In the genomic region with DNA sequence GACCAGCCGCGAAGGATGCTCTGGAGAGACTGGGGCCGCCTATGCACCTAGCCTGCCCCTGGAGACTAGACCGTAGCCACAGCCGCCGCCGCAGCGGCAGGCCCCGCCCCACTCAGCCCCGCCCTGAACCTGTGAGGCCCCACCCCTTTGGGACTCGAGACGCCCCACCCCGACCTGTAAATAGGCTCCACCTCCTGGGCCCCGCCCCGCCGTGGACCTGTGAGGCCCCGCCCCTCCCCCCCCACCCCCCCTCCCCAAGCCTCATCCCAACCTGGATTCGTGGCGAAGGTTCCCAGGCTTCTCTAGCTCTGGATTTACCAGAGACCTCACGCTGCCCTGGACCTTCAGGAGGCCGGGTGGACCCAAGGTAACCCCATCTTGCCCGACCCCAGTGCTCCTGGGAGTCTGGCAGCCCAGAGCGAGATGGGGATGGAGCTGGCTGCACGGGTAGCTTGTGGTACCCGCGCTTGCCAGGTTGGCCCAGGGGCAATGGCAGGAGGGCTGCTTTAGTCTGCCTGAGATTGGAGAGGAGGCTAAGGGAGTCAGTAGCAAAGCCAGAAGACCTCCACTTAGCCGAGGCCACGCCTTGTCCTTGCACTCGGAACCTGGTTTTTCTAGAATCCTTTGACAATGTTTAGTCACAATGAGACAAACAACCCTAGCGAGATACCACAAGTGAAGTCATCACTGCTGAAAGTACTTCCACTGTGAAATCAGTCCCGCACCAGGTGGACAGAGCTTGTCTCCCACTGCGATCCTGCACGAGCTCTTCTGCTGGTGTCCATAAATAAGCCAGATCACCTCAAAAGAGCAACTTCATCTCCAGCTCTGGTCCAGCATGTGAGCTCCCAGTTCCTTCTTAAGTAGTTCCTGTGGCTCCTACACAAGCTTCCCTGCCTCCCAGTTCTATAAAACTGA, we compare ENCODE assay signal across 8 mouse cellular contexts.
DNase-seq lines count a peak whose midpoint lies in the region; ATAC-seq and TF ChIP-seq lines count a peak whose summit lies in the region.
"Had no signal": no experiment of that assay in that cellular context is flagged by ENCODE, and none has a peak within 500 bp of the region (broad histone marks: within the 10 kb centered on the region; RNA-seq: fewer than 3 reads in every experiment).

No protein-coding gene starts in this region.

- H3K4me1 ChIP-seq in hindbrain, postnatal 0 days (ENCODE audit: insufficient read depth, low read length), result no peaks in the 10 kb centered on the region
- peaks cover 6% of the 10 kb centered on the region for H3K4me1 ChIP-seq in liver, embryonic 11.5 days (replicated peaks; ENCODE audit: control insufficient read depth, insufficient read depth, low read length)
- peaks cover 15% of the 10 kb centered on the region for H3K4me1 ChIP-seq in midbrain, embryonic 16.5 days (ENCODE audit: control insufficient read depth, insufficient read depth, low read length)

- WGBS in hindbrain, postnatal 0 days, result 12% methylated on average over 32 of the region's 33 CpGs
- WGBS in liver, embryonic 11.5 days, result 14% methylated on average over 26 of the region's 33 CpGs
- WGBS in midbrain, embryonic 16.5 days, result 12% methylated on average over 33 of the region's 33 CpGs

- H3K27me3 ChIP-seq in hindbrain, postnatal 0 days (ENCODE audit: insufficient read depth, low read length), result no peaks in the 10 kb centered on the region
- H3K27me3 ChIP-seq in liver, embryonic 11.5 days (replicated peaks; ENCODE audit: control insufficient read depth, insufficient read depth, low read length), result peaks cover 4% of the 10 kb centered on the region; the same call in 1 of the 2 replicates
- H3K27me3 ChIP-seq in midbrain, embryonic 16.5 days (ENCODE audit: control insufficient read depth, insufficient read depth, low read depth, low read length), result no peaks in the 10 kb centered on the region

- no peak for TF ChIP-seq CTCF in hindbrain, postnatal 0 days (IDR thresholded peaks at IDR 0.05; ENCODE audit: low read depth)

- peak overlapping the region; percentile 58 for H3K9ac ChIP-seq in hindbrain, postnatal 0 days (replicated peaks; ENCODE audit: low read length)
- H3K9ac ChIP-seq in liver, embryonic 11.5 days (ENCODE audit: low read depth, low read length), result no peak overlapping the region
- peak overlapping the region; percentile 58 for H3K9ac ChIP-seq in midbrain, embryonic 16.5 days (ENCODE audit: low read depth, low read length)

- peak overlapping the region; percentile 52 for H3K4me3 ChIP-seq in hindbrain, postnatal 0 days (ENCODE audit: low read length)
- H3K4me3 ChIP-seq in liver, embryonic 11.5 days (ENCODE audit: low read depth, low read length), result peak overlapping the region; percentile 40
- H3K4me3 ChIP-seq in midbrain, embryonic 16.5 days (ENCODE audit: low read depth, low read length), result peak overlapping the region; percentile 43
- H3K4me3 ChIP-seq: erythroblast, embryonic 14.5 days had no signal

- no peaks in the 10 kb centered on the region for H3K9me3 ChIP-seq in hindbrain, postnatal 0 days (ENCODE audit: low read length)
- H3K9me3 ChIP-seq in liver, embryonic 11.5 days (ENCODE audit: control insufficient read depth, low read length), result no peaks in the 10 kb centered on the region
- H3K9me3 ChIP-seq in midbrain, embryonic 16.5 days (replicated peaks; ENCODE audit: control insufficient read depth, low read length, poor library complexity, severe bottlenecking), result no peaks in the 10 kb centered on the region

- DNase-seq in CD8-positive naive resting alpha-beta T cell, adult 2 months (ENCODE audit: low read depth in 2 of 2, low spot score in 2 of 2), result peak; percentile 28 to 42
- DNase-seq in T-cell, adult 2 months (ENCODE audit: low spot score), result peak; percentile 57
- peak; percentile 84 for DNase-seq in embryo, embryonic 10.5 days (ENCODE audit: low spot score)
- DNase-seq in hindbrain, postnatal 0 days (ENCODE audit: low spot score), result peak; percentile 84
- peak; percentile 63 for DNase-seq in liver, embryonic 11.5 days (ENCODE audit: low spot score)
- DNase-seq in testis, postnatal 14 days (ENCODE audit: low spot score), result peak; percentile 65

- no peaks in the 10 kb centered on the region for H3K36me3 ChIP-seq in hindbrain, postnatal 0 days (ENCODE audit: insufficient read depth, low read length)
- H3K36me3 ChIP-seq in liver, embryonic 11.5 days (ENCODE audit: control insufficient read depth, insufficient read depth, low read length), result no peaks in the 10 kb centered on the region
- no peaks in the 10 kb centered on the region for H3K36me3 ChIP-seq in midbrain, embryonic 16.5 days (ENCODE audit: control insufficient read depth, insufficient read depth, low read length)

- peak; percentile 93 for ATAC-seq in hindbrain, postnatal 0 days
- peak; percentile 84 for ATAC-seq in liver, embryonic 11.5 days (replicated peaks; ENCODE audit: low FRiP score)
- peak; percentile 95 for ATAC-seq in midbrain, embryonic 16.5 days

- peak overlapping the region; percentile 56; the same call in 1 of the 2 replicates for H3K27ac ChIP-seq in hindbrain, postnatal 0 days
- H3K27ac ChIP-seq in liver, embryonic 11.5 days (ENCODE audit: low read depth, low read length), result no peak overlapping the region
- peak overlapping the region; percentile 1; the same call in 1 of the 2 replicates for H3K27ac ChIP-seq in midbrain, embryonic 16.5 days (ENCODE audit: low read length)

- peak overlapping the region; percentile 74 for H3K4me2 ChIP-seq in hindbrain, postnatal 0 days (ENCODE audit: low read depth, low read length)
- peak overlapping the region; percentile 72 for H3K4me2 ChIP-seq in liver, embryonic 11.5 days
- H3K4me2 ChIP-seq in midbrain, embryonic 16.5 days (ENCODE audit: low read length), result peak overlapping the region; percentile 65
